Mouse (Mus musculus) small intestine, adult 2 months (tissue): Measurements from ENCODE around the gene AC109138.7.

Source experiments
- CTCF ChIP-seq: fragments of 200-500 bp; IDR thresholded peaks from 2 replicates; pipeline ENCODE4 v1.5.1; 2012; ENCODE audit warnings: low read depth, mild to moderate bottlenecking, control low read depth, inconsistent platforms, low read length, moderate library complexity, mixed read lengths; ENCODE audit not compliant: insufficient replicate concordance, insufficient read length; ENCODE audit errors: extremely low read depth
- POLR2A ChIP-seq: fragments of 200-500 bp; IDR thresholded peaks from 2 replicates; pipeline ENCODE4 v1.6.1; 2012; ENCODE audit warnings: low read depth, mild to moderate bottlenecking, control low read depth, inconsistent platforms, low read length, moderate library complexity

- TF ChIP-seq CTCF (no peak), POLR2A (no peak)
These were observed 50.1 kb downstream of the AC109138.7 start for GRCm38 (mm10) chr19:4264171-4264780.
